Mouse (Mus musculus): ENCODE measurements at regions not wholly inside any gene's neighbourhood (a gene's known extent, or its start where the extent isn't known, plus 50 kb on each side); places are given as distances from the start of the nearest gene placed in this dataset.
"Not testable (repeated sequence)": the region's sequence is repeated elsewhere in the genome, so short reads cannot be mapped to it uniquely, and the experiment has no call there.

GRCm38 (mm10) chr8:86231994-86232393, 348.5 kb downstream of the Abcc12 start:
- not testable (repeated sequence) for H3K9me3 ChIP-seq (replicated peaks; ENCODE audit: control insufficient read depth, low read length, poor library complexity, severe bottlenecking); H3K27me3 ChIP-seq (ENCODE audit: control insufficient read depth, insufficient read depth, low read depth, low read length); ATAC-seq; H3K27ac ChIP-seq (ENCODE audit: low read length); H3K4me3 ChIP-seq (ENCODE audit: low read depth, low read length); H3K4me2 ChIP-seq (ENCODE audit: low read length); H3K36me3 ChIP-seq (ENCODE audit: control insufficient read depth, insufficient read depth, low read length); H3K9ac ChIP-seq (ENCODE audit: low read depth, low read length); H3K4me1 ChIP-seq (ENCODE audit: control insufficient read depth, insufficient read depth, low read length)
- 74% methylated on average over 5 of the region's 6 CpGs for WGBS

- H3K36me3 ChIP-seq (ENCODE audit: control insufficient read depth, insufficient read depth, low read length): no peaks in the 10 kb centered on the region
- H3K27ac ChIP-seq (ENCODE audit: low read length): no peak overlapping the region
- no peak overlapping the region for H3K9ac ChIP-seq (ENCODE audit: low read depth, low read length)
- H3K27me3 ChIP-seq (ENCODE audit: control insufficient read depth, insufficient read depth, low read depth, low read length): no peaks in the 10 kb centered on the region
- H3K4me1 ChIP-seq (ENCODE audit: control insufficient read depth, insufficient read depth, low read length): peaks cover 3% of the 10 kb centered on the region; the same call in 1 of the 2 replicates
- H3K4me3 ChIP-seq (ENCODE audit: low read depth, low read length): no peak overlapping the region
- no peak overlapping the region for H3K4me2 ChIP-seq (ENCODE audit: low read length)
- no peaks in the 10 kb centered on the region for H3K9me3 ChIP-seq (replicated peaks; ENCODE audit: control insufficient read depth, low read length, poor library complexity, severe bottlenecking)
- ATAC-seq: no peak
- 52% methylated on average over 4 of the region's 4 CpGs for WGBS
Measured at GRCm38 (mm10) chr8:86224851-86225250, 355.6 kb downstream of the Abcc12 start.

- no peak overlapping the region for H3K9ac ChIP-seq (ENCODE audit: low read depth, low read length)
- H3K36me3 ChIP-seq (ENCODE audit: control insufficient read depth, insufficient read depth, low read length): no peaks in the 10 kb centered on the region
- H3K27me3 ChIP-seq (ENCODE audit: control insufficient read depth, insufficient read depth, low read depth, low read length): no peaks in the 10 kb centered on the region
- peaks cover 3% of the 10 kb centered on the region; the same call in 1 of the 2 replicates for H3K4me1 ChIP-seq (ENCODE audit: control insufficient read depth, insufficient read depth, low read length)
- H3K27ac ChIP-seq (ENCODE audit: low read length): no peak overlapping the region
- ATAC-seq: no peak
- no peak overlapping the region for H3K4me2 ChIP-seq (ENCODE audit: low read length)
- no peaks in the 10 kb centered on the region for H3K9me3 ChIP-seq (replicated peaks; ENCODE audit: control insufficient read depth, low read length, poor library complexity, severe bottlenecking)
- no peak overlapping the region for H3K4me3 ChIP-seq (ENCODE audit: low read depth, low read length)
- WGBS: 93% methylated on average over 7 of the region's 7 CpGs
Measured at GRCm38 (mm10) chr8:86222715-86223114, 357.8 kb downstream of the Abcc12 start.

DNA sequence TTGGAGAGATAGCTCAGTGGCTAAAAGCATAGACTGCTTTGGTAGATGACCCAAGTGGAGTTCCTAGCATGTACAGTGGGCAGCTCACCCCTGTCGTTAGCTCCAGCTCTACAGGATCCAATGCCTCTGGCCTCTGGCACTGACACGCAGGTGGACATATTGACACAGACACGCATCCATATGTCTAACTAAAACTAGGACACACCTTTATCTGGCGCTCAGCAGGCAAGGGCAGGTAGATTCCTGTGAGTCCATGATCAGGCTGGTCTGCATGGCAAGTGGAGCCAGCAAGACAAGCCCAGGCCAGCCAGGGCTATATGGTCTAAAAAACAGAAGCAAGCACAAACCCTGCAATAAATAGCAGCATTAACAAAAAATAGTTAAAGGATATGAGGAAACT, 358.3 kb downstream of the Abcc12 start:
- Histone ChIP-seq H3K27me3 (ENCODE audit: control insufficient read depth, insufficient read depth, low read depth, low read length) (no peaks in the 10 kb centered on the region), H3K4me1 (ENCODE audit: control insufficient read depth, insufficient read depth, low read length) (peaks cover 3% of the 10 kb centered on the region; the same call in 1 of the 2 replicates), H3K4me3 (ENCODE audit: low read depth, low read length) (no peak overlapping the region), H3K36me3 (ENCODE audit: control insufficient read depth, insufficient read depth, low read length) (no peaks in the 10 kb centered on the region), H3K27ac (ENCODE audit: low read length) (no peak overlapping the region), H3K9me3 (replicated peaks; ENCODE audit: control insufficient read depth, low read length, poor library complexity, severe bottlenecking) (no peaks in the 10 kb centered on the region), H3K4me2 (ENCODE audit: low read length) (no peak overlapping the region), H3K9ac (ENCODE audit: low read depth, low read length) (no peak overlapping the region)
- ATAC-seq: no peak
- WGBS: 93% methylated on average over 4 of the region's 4 CpGs

DNA sequence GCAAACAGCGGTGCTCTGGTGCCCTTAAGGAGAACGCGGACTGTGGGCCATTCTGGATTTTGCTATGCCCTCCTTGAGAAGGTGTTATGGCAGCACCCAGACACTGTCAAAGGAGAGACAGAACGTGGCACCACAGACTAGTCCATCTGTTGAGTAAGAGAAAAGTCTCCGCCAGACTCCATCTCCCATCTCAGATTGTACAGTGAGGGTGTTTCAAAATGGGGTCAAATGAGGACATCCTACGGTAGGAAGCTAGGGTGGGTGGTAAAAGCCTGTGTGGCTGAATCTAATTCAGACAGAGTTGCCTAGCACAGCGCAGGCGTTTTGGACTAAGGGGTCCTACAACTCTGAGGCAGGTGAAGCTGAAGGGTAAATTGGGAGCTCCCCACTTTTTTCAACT, 366.1 kb downstream of the Abcc12 start:
- Histone ChIP-seq H3K4me2 (ENCODE audit: low read length) (no peak overlapping the region), H3K27ac (ENCODE audit: low read length) (no peak overlapping the region), H3K36me3 (ENCODE audit: control insufficient read depth, insufficient read depth, low read length) (no peaks in the 10 kb centered on the region), H3K27me3 (ENCODE audit: control insufficient read depth, insufficient read depth, low read depth, low read length) (no peaks in the 10 kb centered on the region), H3K9me3 (replicated peaks; ENCODE audit: control insufficient read depth, low read length, poor library complexity, severe bottlenecking) (no peaks in the 10 kb centered on the region), H3K9ac (ENCODE audit: low read depth, low read length) (no peak overlapping the region), H3K4me3 (ENCODE audit: low read depth, low read length) (no peak overlapping the region), H3K4me1 (ENCODE audit: control insufficient read depth, insufficient read depth, low read length) (no peaks in the 10 kb centered on the region)
- ATAC-seq: no peak
- WGBS: 97% methylated on average over 8 of the region's 8 CpGs

DNA sequence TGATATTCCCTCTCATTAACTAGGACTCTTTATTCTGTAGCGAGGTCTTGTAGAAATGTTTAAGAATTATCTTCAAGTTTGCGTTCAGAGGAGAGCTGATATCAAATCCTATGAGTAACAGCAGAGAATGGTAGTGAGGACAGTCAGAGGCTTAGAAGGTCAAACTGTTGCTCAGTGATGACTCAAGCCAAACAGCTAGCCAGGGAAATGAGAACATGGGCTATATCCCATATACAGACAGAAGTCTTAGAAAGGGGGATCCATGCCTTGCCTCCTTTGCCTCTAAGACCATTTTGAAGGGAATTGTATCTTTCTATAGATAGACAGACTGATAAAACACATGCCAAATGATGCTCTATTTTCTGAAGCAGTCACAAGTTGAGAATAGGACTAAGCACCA, 368.0 kb downstream of the Abcc12 start:
- no peaks in the 10 kb centered on the region for H3K27me3 ChIP-seq (ENCODE audit: control insufficient read depth, insufficient read depth, low read depth, low read length)
- H3K4me1 ChIP-seq (ENCODE audit: control insufficient read depth, insufficient read depth, low read length): no peaks in the 10 kb centered on the region
- ATAC-seq: no peak
- H3K36me3 ChIP-seq (ENCODE audit: control insufficient read depth, insufficient read depth, low read length): no peaks in the 10 kb centered on the region
- H3K27ac ChIP-seq (ENCODE audit: low read length): no peak overlapping the region
- H3K9me3 ChIP-seq (replicated peaks; ENCODE audit: control insufficient read depth, low read length, poor library complexity, severe bottlenecking): no peaks in the 10 kb centered on the region
- no peak overlapping the region for H3K9ac ChIP-seq (ENCODE audit: low read depth, low read length)
- 93% methylated on average over 2 of the region's 2 CpGs for WGBS
- no peak overlapping the region for H3K4me3 ChIP-seq (ENCODE audit: low read depth, low read length)
- H3K4me2 ChIP-seq (ENCODE audit: low read length): no peak overlapping the region

DNA sequence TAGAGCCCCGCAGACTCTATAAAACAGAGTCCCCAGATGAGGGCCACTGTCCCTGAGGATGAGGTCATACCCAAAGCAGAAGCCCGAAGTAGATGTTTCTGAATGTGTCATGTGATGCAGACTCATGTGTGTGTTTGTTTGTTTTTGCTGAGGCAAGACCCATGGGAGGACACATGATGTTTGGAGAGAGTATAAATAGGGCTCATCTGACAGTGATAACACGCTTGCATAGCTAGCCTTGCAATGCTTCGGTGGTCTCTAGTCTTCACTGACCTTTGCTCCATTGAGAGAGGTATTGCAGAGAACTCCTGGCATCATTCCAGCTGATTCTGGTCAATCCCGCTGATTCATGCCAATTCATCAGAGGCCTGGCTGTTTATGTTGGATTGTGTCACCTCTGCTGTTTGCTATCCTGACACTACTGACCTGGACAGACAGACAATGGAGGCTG, 368.1 kb downstream of the Phkb start:
- Histone ChIP-seq H3K27ac (ENCODE audit: low read length) (no peak overlapping the region), H3K4me1 (ENCODE audit: control insufficient read depth, insufficient read depth, low read length) (peaks cover 5% of the 10 kb centered on the region), H3K36me3 (ENCODE audit: control insufficient read depth, insufficient read depth, low read length) (no peaks in the 10 kb centered on the region), H3K4me2 (ENCODE audit: low read length) (no peak overlapping the region), H3K9ac (ENCODE audit: low read depth, low read length) (no peak overlapping the region), H3K4me3 (ENCODE audit: low read depth, low read length) (no peak overlapping the region), H3K9me3 (replicated peaks; ENCODE audit: control insufficient read depth, low read length, poor library complexity, severe bottlenecking) (no peaks in the 10 kb centered on the region), H3K27me3 (ENCODE audit: control insufficient read depth, insufficient read depth, low read depth, low read length) (no peaks in the 10 kb centered on the region)
- 75% methylated on average over 5 of the region's 5 CpGs for WGBS
- no peak for ATAC-seq

GRCm38 (mm10) chr8:86204421-86205229, 363.9 kb downstream of the Phkb start:
- Histone ChIP-seq H3K9ac (ENCODE audit: low read depth, low read length) (no peak overlapping the region), H3K4me2 (ENCODE audit: low read length) (no peak overlapping the region), H3K27ac (ENCODE audit: low read length) (no peak overlapping the region), H3K36me3 (ENCODE audit: control insufficient read depth, insufficient read depth, low read length) (no peaks in the 10 kb centered on the region), H3K9me3 (replicated peaks; ENCODE audit: control insufficient read depth, low read length, poor library complexity, severe bottlenecking) (no peaks in the 10 kb centered on the region), H3K4me3 (ENCODE audit: low read depth, low read length) (no peak overlapping the region), H3K4me1 (ENCODE audit: control insufficient read depth, insufficient read depth, low read length) (peaks cover 15% of the 10 kb centered on the region), H3K27me3 (ENCODE audit: control insufficient read depth, insufficient read depth, low read depth, low read length) (no peaks in the 10 kb centered on the region)
- no peak for ATAC-seq
- 40% methylated on average over 6 of the region's 6 CpGs for WGBS

DNA sequence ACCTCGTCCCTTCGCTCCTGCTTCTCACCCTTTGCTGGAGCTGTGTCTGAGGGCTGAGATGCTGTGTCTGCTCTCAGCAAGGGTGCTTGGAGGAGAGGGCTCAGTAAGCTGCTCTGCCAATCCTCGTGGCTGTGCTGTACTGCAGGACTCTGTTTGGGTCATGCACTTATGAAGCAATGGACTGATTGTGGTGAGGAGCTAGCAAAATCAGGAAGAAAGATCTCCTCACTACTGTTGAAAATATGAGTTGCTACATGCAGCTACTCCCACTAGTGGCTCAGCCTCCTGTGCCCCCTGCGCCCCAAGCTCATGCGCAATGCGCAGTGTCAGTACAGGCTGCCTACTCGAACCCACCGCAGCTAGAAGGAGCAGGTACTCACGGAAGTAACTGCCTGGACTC, 362.3 kb downstream of the Phkb start:
- Histone ChIP-seq H3K9me3 (replicated peaks; ENCODE audit: control insufficient read depth, low read length, poor library complexity, severe bottlenecking) (no peaks in the 10 kb centered on the region), H3K4me1 (ENCODE audit: control insufficient read depth, insufficient read depth, low read length) (peaks cover 15% of the 10 kb centered on the region), H3K4me3 (ENCODE audit: low read depth, low read length) (no peak overlapping the region), H3K9ac (ENCODE audit: low read depth, low read length) (no peak overlapping the region), H3K27me3 (ENCODE audit: control insufficient read depth, insufficient read depth, low read depth, low read length) (no peaks in the 10 kb centered on the region), H3K36me3 (ENCODE audit: control insufficient read depth, insufficient read depth, low read length) (no peaks in the 10 kb centered on the region), H3K27ac (ENCODE audit: low read length) (no peak overlapping the region), H3K4me2 (ENCODE audit: low read length) (no peak overlapping the region)
- ATAC-seq: no peak
- WGBS: 52% methylated on average over 9 of the region's 9 CpGs

Data from midbrain, embryonic 16.5 days (tissue).